Mouse (Mus musculus) thymus, adult 2 months (tissue): ENCODE measurements around the gene Gm13277.
"Not testable (repeated sequence)": the region's sequence is repeated elsewhere in the genome, so short reads cannot be mapped to it uniquely, and the experiment has no call there.

ENCODE experiments used
- CTCF ChIP-seq: fragments of 200-500 bp; IDR thresholded peaks from 2 replicates; pipeline ENCODE4 v1.5.1; 2012; ENCODE audit warnings: mild to moderate bottlenecking, control low read depth, low read length, moderate library complexity, borderline replicate concordance; ENCODE audit not compliant: control insufficient read depth, poor library complexity, insufficient read depth; ENCODE audit errors: extremely low read depth
- POLR2A ChIP-seq: fragments of 200-500 bp; IDR thresholded peaks from 2 replicates; pipeline ENCODE4 v1.6.1; 2012; ENCODE audit warnings: mild to moderate bottlenecking, low read length, control low read depth, moderate library complexity; ENCODE audit not compliant: control insufficient read depth, poor library complexity, insufficient read depth; ENCODE audit errors: extremely low read depth

GRCm38 (mm10) chr4:88760431-88760830 lies 28.0 kb upstream of the Gm13277 start:
- not testable (repeated sequence) for TF ChIP-seq CTCF
- TF ChIP-seq POLR2A, result 0 out of 2 replicates have a peak, but pooled peaks have one; percentile 23
